Mouse (Mus musculus) left cerebral cortex, adult 2 months (tissue): ENCODE measurements around the gene St14. TPM values are rescaled to one million over a fixed set of nuclear protein-coding genes. Genes with fewer than 3 reads are reported as not detected.

Experiments used
- DNase-seq, 2 experiments: peaks; one replicate each; pipeline ENCODE4 v3.0.0; 2021 to 2022; ENCODE audit warnings: low spot score in 2 of 2, mixed read lengths in 1 of 2; ENCODE audit errors: extremely low spot score in 1 of 2
- H3K27ac ChIP-seq: fragments of 200-600 bp; 2 replicates; pipeline ENCODE4 v1.8.1; 2022
- H3K4me3 ChIP-seq: fragments of 200-600 bp; 2 replicates; pipeline ENCODE4 v1.8.1; 2022
- CTCF ChIP-seq: fragments of 200-600 bp; IDR thresholded peaks from 2 replicates; pipeline ENCODE4 v1.8.1; 2022; ENCODE audit warnings: antibody characterized with exemption, mild to moderate bottlenecking, moderate library complexity
- intact Hi-C: fragments of 180-260 bp; cut with DNase I; formaldehyde crosslinking; loops from one replicate; pipeline ENCODE4 v1.15.1; 2025
- total RNA-seq, 2 experiments: library from RNA; stranded (reverse); gene quantifications; 2 replicates each; pipeline ENCODE4 v1.2.3; 2021

St14 gene
- total RNA-seq, 2 experiments from 2014 or later = 0.87 to 1.1 TPM

DNA sequence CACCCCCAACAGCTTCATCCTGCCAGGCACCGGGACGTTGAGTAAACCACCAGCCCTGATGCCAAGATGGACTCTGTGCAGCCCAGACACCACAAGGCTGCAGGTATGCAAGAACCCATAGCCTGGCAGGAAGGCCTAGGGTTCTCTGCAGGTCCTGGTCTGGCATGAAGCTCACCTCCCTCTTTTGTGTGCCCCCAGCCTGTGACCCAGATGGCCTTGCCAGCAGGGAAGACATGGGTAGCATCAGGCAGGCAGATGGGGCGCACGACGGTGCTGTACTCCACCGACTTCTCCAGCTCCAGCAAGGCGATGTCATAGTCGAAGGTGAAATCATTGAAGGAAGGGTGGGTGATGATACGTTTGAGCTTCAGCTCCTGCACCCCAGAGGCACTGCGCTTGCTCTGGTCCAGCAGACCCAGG is 40.5 kb downstream of the St14 start:
- no peak overlapping the region for H3K4me3 ChIP-seq
- DNase-seq = no peak
- no peak for TF ChIP-seq CTCF
- intact Hi-C loops = no loop called here
- no peak overlapping the region for H3K27ac ChIP-seq

DNA sequence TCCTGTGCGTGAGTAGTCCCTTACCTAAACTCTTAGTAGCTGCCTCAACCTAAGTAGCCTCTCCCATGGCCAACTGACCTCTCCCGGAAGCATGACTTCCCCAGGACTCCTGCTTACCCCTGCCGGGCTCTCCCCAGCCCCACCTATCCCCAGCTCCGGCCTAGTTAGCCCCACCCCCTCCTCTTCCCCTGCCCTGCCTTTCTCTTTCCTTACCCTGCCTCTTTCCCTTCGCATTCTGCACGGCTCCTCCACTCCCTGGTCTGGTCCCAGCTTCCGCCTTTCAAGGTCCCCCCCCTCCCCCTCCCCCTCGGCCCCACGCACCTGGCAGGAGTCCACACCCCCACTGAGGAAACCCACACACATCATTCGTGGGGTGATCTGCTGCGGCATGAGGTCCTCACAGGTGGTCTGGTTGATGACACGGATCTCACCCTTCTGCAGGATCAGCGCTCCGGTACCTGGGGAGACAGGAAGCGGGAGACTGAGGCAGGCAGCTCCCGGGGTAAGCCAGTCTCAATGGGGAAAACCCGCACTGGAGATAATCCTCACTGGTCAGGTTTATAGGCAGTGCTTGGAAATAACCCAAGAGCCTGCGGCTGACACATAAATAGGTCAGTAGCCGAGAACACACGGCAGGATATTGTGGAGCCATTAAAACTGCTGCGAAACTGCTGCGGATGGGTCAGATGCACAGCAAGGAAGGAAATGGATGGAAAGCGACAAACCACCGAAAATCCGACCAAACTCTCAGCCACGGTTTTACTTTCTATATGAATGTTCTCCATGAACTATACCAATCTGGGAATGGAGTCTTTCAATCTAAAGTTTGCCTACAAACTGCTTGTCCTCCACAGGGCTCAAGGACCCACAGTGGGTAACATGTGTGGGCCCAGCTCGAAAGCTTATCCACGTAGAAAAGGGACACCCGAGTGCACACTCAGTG is 41.3 kb downstream of the St14 start:
- no peak overlapping the region for H3K27ac ChIP-seq
- H3K4me3 ChIP-seq = no peak overlapping the region
- no peak for TF ChIP-seq CTCF
- intact Hi-C loops = no loop called here
- no peak for DNase-seq

DNA sequence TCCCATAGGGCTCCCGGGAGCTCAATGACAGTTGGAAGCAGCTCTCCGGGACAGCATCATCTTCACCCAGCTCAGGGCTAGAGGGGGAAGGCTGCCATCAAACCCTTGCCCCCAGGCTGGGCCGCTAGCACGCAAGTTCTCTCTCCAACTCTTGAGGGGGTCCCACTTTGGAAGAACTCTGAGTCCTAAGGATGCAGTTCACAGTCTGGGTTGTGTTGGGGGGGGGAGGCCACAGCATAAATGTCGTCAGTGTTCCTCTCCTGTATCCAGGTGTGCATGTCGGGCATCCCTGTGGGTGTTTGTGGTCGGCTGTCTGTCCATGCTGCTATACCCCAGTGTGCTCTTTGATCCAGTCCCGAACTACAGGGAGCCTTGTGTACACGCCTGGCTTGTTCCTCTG is 42.1 kb downstream of the St14 start:
- intact Hi-C loops = loop anchor here (10.0 kb wide), 1 partner anchor 645 kb away; no protein-coding TSS in a partner anchor
- TF ChIP-seq CTCF = no peak
- Histone ChIP-seq H3K27ac (no peak overlapping the region), H3K4me3 (no peak overlapping the region)
- DNase-seq = no peak

DNA sequence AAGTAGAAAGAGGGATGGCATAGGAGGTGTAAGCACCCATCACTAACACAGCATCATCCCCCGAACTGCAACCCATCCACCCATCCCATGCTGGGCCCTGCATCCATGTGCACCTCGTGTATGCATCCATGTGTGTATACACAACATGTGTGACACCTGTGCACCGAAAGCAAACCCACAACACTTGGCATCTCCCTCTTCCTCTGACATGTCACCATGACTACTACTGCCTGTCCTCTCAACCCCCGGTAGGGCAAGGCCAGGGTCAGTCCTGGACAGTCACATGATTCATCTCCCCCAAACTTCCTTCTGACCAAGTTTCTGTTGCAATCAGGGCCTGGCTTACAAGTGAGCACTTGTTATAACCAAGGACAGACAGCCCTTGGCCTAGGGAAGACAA is 42.8 kb downstream of the St14 start:
- Histone ChIP-seq H3K27ac (no peak overlapping the region), H3K4me3 (no peak overlapping the region)
- no peak for DNase-seq
- no peak for TF ChIP-seq CTCF
- intact Hi-C loops = loop anchor here (10.0 kb wide), 1 partner anchor 644 kb away; no protein-coding TSS in a partner anchor

DNA sequence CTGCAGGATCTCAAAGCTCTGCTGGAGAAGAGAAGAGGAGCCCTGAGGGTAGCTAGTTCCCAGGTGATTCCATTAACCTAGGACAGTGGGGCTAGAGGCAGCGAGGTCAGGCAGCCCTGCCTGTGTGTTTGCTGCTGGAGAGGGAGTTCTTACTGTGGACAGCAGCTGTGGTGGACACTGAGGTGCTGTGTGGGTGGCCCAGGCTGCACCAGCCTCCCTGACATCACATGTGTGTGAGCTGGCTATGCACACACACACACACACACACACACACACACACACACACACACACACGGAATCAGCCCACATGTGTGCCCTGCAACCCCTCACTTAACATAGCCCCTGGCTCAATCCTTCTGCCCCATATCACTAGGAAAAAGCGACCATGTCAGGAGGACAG is 43.5 kb downstream of the St14 start:
- no peak overlapping the region for H3K4me3 ChIP-seq
- H3K27ac ChIP-seq = no peak overlapping the region
- intact Hi-C loops = loop anchor here (10.0 kb wide), 1 partner anchor 643 kb away; no protein-coding TSS in a partner anchor
- no peak for DNase-seq
- TF ChIP-seq CTCF = no peak

DNA sequence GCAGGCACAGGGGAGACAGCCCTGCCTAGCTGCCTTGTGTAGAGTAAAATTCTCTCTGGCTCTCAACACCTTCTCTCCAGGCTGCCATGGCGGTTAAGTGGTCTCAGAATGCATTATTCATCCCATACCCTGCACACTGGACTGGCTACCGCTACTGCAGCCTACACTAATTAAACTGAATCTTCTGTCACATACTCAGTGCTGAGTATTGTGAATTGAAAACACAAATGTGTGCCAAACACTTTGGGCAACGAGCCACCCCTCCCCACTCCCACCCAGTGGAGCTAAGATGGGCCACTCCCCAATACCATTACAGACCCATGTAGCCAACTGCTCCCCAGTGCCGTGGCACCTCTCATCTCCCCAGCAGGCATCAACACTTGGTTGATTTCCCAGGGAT is 44.2 kb downstream of the St14 start:
- no peak for DNase-seq

DNA sequence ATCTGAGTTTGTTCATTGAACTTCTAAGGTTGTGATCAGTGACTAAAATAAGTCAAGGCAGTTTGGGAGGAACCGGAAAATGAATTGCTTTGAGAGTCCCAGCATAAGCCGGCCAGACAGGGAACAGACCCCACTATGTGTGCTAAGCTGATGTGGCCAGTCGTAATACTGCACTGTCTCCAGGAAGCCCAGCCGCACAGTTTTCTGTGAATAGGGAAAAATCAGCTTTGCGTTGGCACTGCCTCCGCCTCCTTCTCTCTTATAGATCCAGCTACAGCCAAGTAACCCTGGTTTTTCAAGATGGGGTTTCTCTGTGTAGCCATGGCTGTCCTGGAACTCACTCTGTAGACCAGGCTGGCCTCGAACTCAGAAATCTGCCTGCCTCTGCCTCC is 44.9 kb downstream of the St14 start:
- no peak for TF ChIP-seq CTCF
- Histone ChIP-seq H3K4me3 (no peak overlapping the region), H3K27ac (no peak overlapping the region)
- intact Hi-C loops = loop anchor here (1.0 to 10.0 kb wide), 2 partner anchors 606 to 642 kb away; no protein-coding TSS in a partner anchor
- no peak for DNase-seq

More for the DNA sequence above, 44.2 kb downstream of the St14 start:
- TF ChIP-seq CTCF = no peak
- intact Hi-C loops = loop anchor here (10.0 kb wide), 1 partner anchor 643 kb away; no protein-coding TSS in a partner anchor
- Histone ChIP-seq H3K4me3 (no peak overlapping the region), H3K27ac (no peak overlapping the region)

DNA sequence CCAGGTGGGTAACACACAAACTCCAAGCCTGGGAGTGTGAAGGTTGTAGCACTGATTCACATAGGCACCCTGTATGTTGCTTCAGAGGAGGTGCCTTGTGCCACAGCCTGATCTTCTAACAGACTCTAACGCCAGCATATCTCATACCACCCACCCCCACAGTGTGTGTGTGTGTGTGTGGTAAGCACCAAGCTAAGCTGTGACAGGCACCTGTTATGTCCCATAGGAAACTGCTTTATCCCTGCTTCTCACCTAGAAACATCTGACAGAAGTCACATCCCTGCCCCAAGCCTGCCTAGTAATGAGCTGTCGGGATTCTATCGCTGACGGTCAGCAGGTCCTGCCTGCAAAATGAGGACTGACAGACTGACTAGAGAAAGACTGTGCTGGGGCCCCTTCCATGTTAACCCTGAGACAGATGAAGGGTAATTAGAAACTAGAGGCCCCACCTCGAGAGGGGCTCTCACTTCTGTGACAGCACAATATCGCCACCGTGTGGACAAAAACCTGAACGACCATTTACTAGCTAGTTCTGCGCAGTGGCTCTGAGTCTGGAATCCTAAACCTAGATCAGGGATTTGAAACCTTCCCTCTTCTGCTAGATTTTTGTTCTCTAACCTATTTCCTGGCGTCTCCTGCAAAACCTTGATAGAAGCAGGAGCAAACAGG is 45.4 kb downstream of the St14 start:
- Histone ChIP-seq H3K27ac (no peak overlapping the region), H3K4me3 (no peak overlapping the region)
- intact Hi-C loops = loop anchor here (1.0 to 10.0 kb wide), 2 partner anchors 606 to 641 kb away; no protein-coding TSS in a partner anchor
- peak; percentile 90 for TF ChIP-seq CTCF
- peak; percentile 60 to 71 for DNase-seq

DNA sequence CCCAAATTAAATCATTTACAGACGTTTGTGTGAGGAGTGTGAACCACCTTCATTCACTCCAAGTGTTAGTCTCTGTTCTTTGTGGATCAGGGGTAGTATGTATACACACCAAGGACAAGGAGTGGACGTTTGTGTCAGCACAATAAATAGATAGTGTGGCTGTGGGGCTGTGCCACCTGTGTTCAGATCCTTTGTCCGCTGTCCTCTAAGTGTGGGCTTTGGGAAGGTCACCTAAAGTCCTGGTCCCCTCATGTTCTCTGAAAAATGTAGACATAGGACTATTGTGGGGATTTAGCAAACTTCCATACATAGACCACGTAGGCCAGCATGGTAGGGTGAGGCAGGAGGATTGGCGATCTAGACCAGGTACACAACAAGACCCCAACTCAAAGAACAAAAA is 46.1 kb downstream of the St14 start:
- DNase-seq = no peak
- H3K27ac ChIP-seq = no peak overlapping the region
- H3K4me3 ChIP-seq = no peak overlapping the region
- TF ChIP-seq CTCF = no peak
- intact Hi-C loops = loop anchor here (10.0 kb wide), 1 partner anchor 641 kb away; no protein-coding TSS in a partner anchor

DNA sequence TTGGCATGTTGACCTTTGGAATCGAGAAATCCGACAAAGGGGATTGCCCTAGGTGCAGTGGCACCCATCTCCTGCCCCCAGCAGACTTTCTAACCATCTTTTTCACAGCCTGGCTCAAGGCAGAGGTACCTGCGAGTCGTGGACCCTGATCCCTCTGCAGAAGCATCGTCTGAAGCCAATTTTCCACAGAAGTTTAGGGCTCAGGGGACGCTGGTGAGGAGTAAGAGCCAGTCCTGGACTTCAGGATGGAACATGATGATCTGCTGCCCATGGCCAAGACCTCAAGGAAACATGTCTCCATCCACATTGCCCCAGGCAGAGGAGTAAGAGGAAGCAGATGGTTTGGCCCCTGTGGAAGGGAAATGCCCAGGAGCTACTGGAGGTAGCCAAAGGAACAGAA is 48.9 kb downstream of the St14 start:
- intact Hi-C loops = loop anchor here (2.0 to 10.0 kb wide), 2 partner anchors 142 to 638 kb away; no protein-coding TSS in a partner anchor
- no peak for DNase-seq
- Histone ChIP-seq H3K27ac (no peak overlapping the region), H3K4me3 (no peak overlapping the region)
- no peak for TF ChIP-seq CTCF

DNA sequence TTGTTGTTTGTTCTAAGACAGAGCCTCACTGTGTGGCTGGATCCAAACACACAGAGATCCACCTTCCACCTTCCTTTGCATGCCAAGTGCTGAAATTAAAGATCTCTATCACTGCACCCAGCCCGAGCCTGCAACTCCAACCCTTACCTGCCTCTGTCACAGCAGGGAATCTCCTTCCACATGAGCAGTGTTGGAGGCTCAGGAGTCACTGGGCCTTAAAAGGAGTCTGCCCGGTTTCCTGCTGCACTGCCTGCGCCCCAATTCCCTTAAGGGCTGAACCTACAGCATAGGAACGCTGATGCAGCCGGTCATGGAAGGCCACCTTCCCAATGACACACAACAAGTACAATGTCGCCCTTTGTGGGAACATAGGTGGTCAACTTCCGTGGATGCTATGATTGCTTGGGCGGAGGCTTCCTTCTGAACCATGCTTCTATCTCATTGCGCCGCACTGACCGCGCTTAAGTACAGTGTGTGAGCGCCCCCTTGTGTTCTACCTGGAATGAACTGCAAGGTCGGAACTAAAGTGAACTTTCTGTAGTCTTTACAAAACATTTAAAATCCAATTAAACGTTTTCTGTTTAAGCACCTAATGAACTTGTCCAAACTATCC is 49.5 kb downstream of the St14 start:
- TF ChIP-seq CTCF = peak; percentile 89
- peak; percentile 64 to 79 for DNase-seq
- intact Hi-C loops = loop anchor here (2.0 to 10.0 kb wide), 2 partner anchors 141 to 637 kb away; no protein-coding TSS in a partner anchor
- peak overlapping the region; percentile 58; the same call in 1 of the 2 replicates for H3K27ac ChIP-seq
- H3K4me3 ChIP-seq = peak overlapping the region; percentile 39

DNA sequence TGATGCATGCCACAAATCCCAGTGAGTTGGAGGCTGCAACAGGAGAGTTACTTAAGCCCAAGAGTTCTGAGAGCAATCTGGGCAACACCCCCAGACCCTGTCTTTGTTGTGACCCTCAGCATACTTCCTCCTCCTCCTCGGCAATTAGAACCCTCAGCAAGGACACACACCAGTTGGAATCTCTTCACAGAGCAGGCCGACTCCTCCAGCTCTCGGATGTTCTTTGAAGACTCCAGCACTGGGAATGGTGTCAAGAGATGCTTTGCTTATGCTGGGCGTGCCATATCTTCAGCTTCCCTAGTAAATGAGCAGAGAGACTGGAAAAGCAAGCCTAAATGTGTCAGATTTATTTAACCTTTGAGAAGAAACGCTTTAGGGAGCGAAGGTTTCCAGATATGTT is 50.9 kb downstream of the St14 start:
- H3K27ac ChIP-seq = no peak overlapping the region
- intact Hi-C loops = loop anchor here (10.0 kb wide), 1 partner anchor 636 kb away; no protein-coding TSS in a partner anchor
- DNase-seq = no peak
- H3K4me3 ChIP-seq = no peak overlapping the region
- TF ChIP-seq CTCF = no peak
